Mouse (Mus musculus): ENCODE measurements around the gene Uhmk1. TPM values are rescaled to one million over a fixed set of nuclear protein-coding genes. Genes with fewer than 3 reads are reported as not detected.

Gene Uhmk1
- polyA plus RNA-seq (2012; rRNA removed), result 7.1 and 9.1 TPM in 2 replicates

GRCm38 (mm10) chr1:170214757-170215522, at the start of gene Uhmk1:
Uhmk1 (minus strand) TSS chr1:170215397.

GRCm38 (mm10) chr1:170232688-170233087, 17.5 kb upstream of the Uhmk1 start, which contains the start of gene Sh2d1b2:
Sh2d1b2 (plus strand) TSS chr1:170232749.

DNA sequence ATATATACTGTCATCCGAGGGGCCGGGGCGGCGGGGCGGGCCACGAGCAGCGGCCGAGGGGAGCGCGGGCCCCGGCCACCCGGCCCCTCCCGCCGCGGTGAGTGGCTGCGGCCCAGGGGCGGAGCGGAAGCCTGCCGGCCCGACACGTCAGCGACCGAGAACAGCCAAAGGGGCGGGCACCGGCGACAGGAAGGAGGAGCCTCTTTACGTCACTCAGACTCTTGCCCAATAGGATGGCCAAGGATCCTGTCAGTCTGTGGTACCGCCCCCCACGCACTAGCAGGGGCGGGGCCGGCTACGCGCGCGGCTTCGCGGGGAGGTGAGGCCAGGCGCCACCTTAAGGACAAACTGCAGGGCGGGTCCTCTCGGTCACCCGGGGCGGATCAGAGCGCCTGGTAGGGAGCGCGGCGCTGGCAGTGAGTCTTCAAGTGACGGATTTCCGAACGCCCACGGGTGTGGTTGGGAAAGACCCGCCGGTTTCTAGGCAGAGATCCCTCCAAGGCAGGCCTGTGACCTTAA, 40.3 kb downstream of the Uhmk1 start, which contains the start of gene Uap1:
TSS of gene Uap1 (minus strand) at position 144 of the 519 bp plus-strand sequence.

Other genes starting within 250 kb of the Uhmk1 start
- gene Hsd17b7, start 246.2 kb downstream of the Uhmk1 start, polyA plus RNA-seq (2012; rRNA removed), result 24.0 and 43.4 TPM in 2 replicates
- gene Ddr2, start 104.6 kb downstream of the Uhmk1 start, polyA plus RNA-seq (2012; rRNA removed), result 18.5 and 25.9 TPM in 2 replicates
- 9.9 and 11.0 TPM in 2 replicates for gene Uap1, start 40.4 kb downstream of the Uhmk1 start, polyA plus RNA-seq (2012; rRNA removed)
- gene Sh2d1b2, start 17.4 kb upstream of the Uhmk1 start, polyA plus RNA-seq (2012; rRNA removed), result not detected in 2 replicates
- 0.16 and 0.20 TPM in 2 replicates for gene Sh2d1b1, start 61.9 kb upstream of the Uhmk1 start, polyA plus RNA-seq (2012; rRNA removed)
- 8.7 and 9.2 TPM in 2 replicates for gene Gm7694, start 90.9 kb upstream of the Uhmk1 start, polyA plus RNA-seq (2012; rRNA removed)
- not detected in 2 replicates for gene Spata46, start 93.4 kb upstream of the Uhmk1 start, polyA plus RNA-seq (2012; rRNA removed)